Mouse (Mus musculus) retina, postnatal 7 days (tissue): ENCODE results near the gene Slain1.

ENCODE experiments used
- DNase-seq: peaks from one replicate; pipeline ENCODE4 v3.0.0-alpha.2; 2012; ENCODE audit warnings: low read depth, low spot score

Slain1 gene

GRCm38 (mm10) chr14:103666347-103666954, 16.4 kb downstream of the Slain1 start:
- DNase-seq: no peak

DNA sequence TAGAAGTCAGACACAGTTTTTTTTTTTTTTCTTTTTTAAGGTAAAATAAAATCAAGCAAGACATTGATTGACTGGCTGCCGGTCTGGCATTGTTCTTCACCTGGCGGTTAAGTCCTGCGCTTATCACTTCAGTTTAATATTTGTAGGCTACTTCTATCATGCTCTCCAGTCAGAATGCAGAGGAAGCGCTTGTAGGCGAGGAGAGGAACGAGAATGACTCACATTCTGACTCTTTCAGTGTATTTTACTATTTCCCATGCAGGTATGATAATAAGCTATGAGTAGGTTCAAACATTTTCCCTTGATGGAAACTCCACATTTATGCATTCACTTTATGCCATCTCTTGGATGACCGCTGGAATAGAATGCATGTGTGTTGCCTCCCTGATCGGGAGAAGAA, 17.0 kb downstream of the Slain1 start:
- no peak for DNase-seq

GRCm38 (mm10) chr14:103679395-103680217, 29.6 kb downstream of the Slain1 start:
- DNase-seq: no peak

DNA sequence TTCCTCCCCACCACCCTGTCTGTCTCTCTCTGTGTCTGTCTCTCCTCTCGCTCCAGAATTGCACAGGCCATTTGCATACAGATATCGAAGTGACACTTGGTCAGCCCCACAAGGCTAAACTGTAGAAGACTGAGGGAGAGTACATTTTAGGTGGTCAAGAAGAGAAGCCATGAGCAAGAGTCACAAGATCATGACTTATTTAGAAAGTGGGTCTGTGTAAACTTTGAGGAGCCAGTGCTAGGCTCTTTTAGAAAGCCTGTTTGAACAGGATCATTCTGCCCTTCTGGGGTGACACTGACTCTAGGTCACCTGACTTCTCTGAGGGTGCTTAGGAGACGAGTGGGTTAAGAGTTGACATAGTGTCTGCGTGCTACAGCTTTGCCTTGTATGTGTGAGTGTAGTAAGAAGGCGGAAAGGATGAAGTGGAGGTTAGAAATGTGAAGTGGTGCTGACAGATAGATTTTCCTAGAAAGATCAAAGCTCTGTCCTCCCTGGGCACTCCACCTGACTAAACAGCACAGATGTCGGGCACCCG, 30.3 kb downstream of the Slain1 start:
- DNase-seq: no peak

DNA sequence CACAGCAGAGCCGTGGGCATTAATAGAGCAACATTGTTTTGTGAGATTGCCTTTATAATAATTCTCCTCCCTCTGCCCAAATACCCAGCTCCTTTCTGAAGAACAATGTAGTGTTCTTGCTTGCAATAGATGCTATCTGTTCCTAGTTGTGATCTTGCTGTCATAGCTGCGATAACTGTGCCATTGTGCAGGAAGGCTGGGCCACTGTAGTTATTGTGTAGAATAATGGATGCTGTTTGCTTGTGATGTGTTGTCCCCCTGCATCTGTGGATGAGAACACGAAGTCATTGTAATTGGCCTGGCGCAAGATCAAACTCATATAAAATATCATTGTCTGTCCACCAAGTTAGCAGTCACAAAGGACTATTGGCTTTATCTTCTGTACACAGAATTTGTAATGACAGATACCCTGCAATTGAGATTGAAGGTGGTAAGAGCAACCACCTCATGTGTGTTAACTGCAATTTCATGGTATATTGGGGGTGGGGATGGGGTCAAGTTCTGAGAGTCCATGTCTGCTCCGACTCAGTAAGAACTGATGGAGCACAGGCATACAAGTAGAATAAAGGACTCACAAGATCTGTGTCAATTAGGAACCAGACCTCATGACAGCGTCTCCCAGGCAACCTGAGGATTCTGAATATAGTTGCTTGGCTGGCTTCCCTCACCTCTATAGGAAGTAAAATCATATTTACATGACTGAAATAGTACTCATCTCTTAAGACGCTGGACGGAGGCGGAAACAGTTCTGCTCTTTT, 32.8 kb downstream of the Slain1 start:
- no peak for DNase-seq

GRCm38 (mm10) chr14:103686994-103687393, 37.0 kb downstream of the Slain1 start:
- no peak for DNase-seq

DNA sequence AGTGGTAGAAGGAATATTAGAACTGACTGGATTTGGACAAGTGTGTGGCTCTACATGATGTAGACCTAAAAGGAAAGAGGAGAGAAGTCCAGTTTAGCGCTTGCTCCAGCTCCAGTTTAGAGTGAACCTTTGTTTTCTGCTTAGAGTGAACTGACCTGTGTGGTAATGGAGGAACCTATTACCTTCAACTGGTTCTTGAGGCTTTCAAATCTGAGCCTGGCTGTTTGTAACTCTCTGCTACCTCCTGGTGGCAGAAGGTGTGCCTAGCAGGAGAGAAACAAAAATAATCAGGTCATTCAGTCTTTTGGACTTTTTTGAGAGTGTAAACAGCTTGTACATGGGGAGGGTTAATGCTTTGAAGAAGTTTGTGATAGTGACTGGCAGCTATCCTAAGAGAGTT, 44.3 kb downstream of the Slain1 start:
- DNase-seq: peak; percentile 52

DNA sequence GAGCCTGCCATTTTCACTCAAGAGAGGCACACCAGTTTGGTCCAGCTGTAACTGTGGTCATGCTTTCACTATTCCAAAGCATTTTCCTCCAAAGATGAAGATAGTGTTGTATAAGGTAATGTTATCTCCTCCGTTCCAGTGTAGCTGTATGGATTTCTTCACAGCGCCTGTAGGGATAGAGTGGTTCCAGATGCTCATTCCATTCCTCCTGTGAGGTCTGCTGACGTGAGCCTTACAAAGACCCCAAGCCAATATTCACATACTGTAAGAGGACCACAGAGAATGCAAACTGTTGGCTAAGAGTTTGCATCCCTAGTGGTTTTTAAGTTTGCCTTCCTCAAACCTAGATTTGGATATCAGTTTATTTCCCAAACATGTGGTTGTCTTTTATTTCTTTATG, 45.6 kb downstream of the Slain1 start:
- DNase-seq: no peak

DNA sequence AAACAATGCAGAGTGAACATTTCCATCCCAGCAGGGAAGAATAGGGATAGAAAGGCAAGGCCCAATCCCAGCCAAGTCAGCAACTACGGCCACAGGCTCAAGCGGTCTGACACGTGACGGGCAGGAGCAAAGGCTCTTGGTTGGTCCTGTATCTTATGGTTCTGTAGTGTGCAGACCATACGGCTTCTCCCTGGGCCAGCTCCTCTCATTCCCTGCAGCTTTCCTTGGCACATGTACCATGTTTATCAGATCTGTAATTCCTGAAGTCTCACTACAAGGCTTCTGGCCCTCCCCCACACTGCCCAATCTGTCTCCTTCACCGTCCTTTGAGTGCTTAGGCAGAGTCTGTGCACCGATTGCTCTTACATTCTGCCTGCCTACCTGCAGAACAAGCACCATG, 47.1 kb downstream of the Slain1 start:
- no peak for DNase-seq

- DNase-seq: no peak
Observed at GRCm38 (mm10) chr14:103699308-103699707, 49.3 kb downstream of the Slain1 start.

- DNase-seq: no peak
Observed at GRCm38 (mm10) chr14:103702516-103702915, 52.5 kb downstream of the Slain1 start.

GRCm38 (mm10) chr14:103704771-103705170, 54.7 kb downstream of the Slain1 start:
- no peak for DNase-seq

DNA sequence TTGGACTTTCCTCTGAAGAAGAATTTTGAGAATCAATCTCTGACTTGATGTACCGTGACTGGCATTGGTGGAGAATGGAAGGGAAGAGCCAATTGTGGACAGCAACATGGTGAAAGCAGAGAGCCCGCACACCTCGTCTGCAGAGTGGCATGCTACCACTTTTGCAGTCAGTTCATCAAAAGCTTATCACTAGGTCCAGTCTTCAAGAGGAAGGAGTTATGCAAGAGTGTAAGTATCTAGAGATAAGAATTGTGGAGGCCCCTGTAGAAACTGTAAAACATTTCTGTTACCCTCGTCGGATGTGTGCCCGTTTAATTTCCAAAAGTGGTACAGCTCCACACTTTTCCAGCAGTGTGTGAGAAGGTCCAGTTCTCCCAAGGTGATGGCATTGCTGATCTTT, 56.3 kb downstream of the Slain1 start:
- DNase-seq: no peak

GRCm38 (mm10) chr14:103708601-103709000, 58.6 kb downstream of the Slain1 start:
- DNase-seq: no peak

DNA sequence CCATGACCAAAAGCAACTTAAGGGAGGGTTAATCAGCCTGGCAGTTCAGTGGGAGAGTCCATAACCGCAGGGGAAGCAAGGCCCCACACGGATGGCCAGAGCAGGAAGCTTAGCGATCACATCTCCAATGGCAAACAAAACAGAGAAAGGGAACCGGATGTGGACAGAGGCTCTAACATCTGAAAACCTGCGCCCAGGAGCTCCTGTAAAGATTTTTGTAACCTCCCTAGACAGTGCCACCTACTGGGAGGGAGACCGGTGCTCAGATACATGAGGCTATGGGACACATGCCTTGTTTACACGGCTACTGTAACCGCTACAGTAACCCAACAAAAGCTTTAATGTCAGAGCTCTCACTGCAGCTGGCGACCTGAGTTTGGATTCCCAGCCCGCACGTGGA, 59.2 kb downstream of the Slain1 start:
- DNase-seq: no peak

DNA sequence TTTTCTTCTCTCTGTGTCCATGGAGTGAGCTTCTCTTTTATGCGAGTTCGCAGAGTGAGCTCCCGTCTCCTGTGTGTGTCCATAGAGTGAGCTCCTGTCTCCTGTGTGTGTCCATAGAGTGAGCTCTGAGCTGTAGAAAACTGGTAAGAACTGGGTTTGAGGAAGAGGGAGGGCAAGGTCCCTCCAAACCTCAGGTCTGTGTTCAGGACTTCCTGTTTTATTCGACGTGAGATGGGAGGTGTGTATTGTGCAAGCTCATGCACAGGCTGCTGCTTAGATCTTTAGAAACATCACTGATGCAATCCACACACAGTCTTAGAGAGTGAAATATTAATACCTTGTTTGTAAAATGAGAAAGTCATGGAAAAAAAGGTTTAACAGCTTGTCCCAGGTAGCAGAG, 63.0 kb downstream of the Slain1 start:
- no peak for DNase-seq

DNA sequence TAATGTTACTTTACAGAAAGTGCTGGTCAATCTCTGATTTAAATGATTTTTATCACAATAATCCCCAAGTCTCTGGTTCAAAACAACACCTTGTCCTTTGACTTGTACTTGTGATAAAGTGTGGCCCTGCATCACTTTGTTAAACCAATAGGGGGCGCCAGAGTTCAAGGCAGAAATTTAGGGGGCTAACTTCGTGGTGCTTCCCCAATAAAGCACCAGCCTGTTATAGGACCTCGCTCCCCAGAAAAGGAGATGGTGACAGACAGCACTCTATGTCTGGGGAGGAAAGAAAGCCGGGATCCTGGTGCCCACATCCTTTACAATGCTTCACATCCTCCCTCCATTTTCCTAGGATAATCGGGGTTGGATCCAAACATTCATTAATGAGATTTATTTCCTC, 67.5 kb downstream of the Slain1 start:
- no peak for DNase-seq

- no peak for DNase-seq
Observed at GRCm38 (mm10) chr14:103717979-103718378, 68.0 kb downstream of the Slain1 start.

- no peak for DNase-seq
Observed at GRCm38 (mm10) chr14:103718393-103718792, 68.4 kb downstream of the Slain1 start.

GRCm38 (mm10) chr14:103718836-103719575, 69.0 kb downstream of the Slain1 start:
- peak; percentile 79 for DNase-seq

- no peak for DNase-seq
Observed at GRCm38 (mm10) chr14:103720163-103720562, 70.1 kb downstream of the Slain1 start.
